Mouse (Mus musculus) limb, embryonic 13.5 days (tissue): Measurements from ENCODE around the gene Efhc1. TPM values are rescaled to one million over a fixed set of nuclear protein-coding genes. Genes with fewer than 3 reads are reported as not detected.

Source experiments
- polyA plus RNA-seq: library from polyadenylated mRNA; unstranded; fragments of >200 nt; fragmentation: Nextera tagmentation; extraction: Ambion mirVana; gene quantifications from 2 replicates; pipeline ENCODE4 v1.2.1, GENCODE M21; 2015

Efhc1 gene
- polyA plus RNA-seq, 1 experiment from 2014 or later = 3.1 TPM

Other genes with a start within 250 kb of the Efhc1 start
- gene Il17a, start 220.7 kb upstream of the Efhc1 start, polyA plus RNA-seq = not detected in 2 replicates
- 0.20 TPM in 1 of 2 replicates, not detected in the other for gene Il17f, start 161.0 kb upstream of the Efhc1 start, polyA plus RNA-seq
- 151 and 155 TPM in 2 replicates for gene Mcm3, start 131.3 kb upstream of the Efhc1 start, polyA plus RNA-seq
- gene Paqr8, start 61.0 kb upstream of the Efhc1 start, polyA plus RNA-seq = 7.5 and 7.8 TPM in 2 replicates
- 11.6 and 12.4 TPM in 2 replicates for gene Tram2, start 127.6 kb downstream of the Efhc1 start, polyA plus RNA-seq